Mouse (Mus musculus) hematopoietic stem cell, adult 5-6 weeks (primary cell): ENCODE measurements at regions not wholly inside any gene's neighbourhood (a gene's known extent, or its start where the extent isn't known, plus 50 kb on each side); places are given as distances from the start of the nearest gene placed in this dataset.
A peak's percentile ranks its signal among the peaks of the same experiment; 100 is the strongest.

Experiments used
- ATAC-seq, 2 experiments: fragments of 125-278 bp in 1 of 2; replicated peaks in 1 of 2; 2 replicates each; pipeline ENCODE4 v1.8.0; 2016 to 2017; ENCODE audit warnings: inconsistent platforms in 2 of 2, mild to moderate bottlenecking in 2 of 2, moderate number of reproducible peaks in 2 of 2, low read depth in 1 of 2, moderate TSS enrichment in 1 of 2; ENCODE audit not compliant: low FRiP score in 2 of 2, poor library complexity in 2 of 2, severe bottlenecking in 2 of 2, insufficient read depth in 1 of 2, low TSS enrichment in 1 of 2

GRCm38 (mm10) chr15:28081147-28081546 is 55.5 kb upstream of the Trio start:
- ATAC-seq: peak; percentile 85 to 91

- no peak for ATAC-seq
These were observed 56.8 kb upstream of the Trio start for GRCm38 (mm10) chr15:28082411-28082810.

DNA sequence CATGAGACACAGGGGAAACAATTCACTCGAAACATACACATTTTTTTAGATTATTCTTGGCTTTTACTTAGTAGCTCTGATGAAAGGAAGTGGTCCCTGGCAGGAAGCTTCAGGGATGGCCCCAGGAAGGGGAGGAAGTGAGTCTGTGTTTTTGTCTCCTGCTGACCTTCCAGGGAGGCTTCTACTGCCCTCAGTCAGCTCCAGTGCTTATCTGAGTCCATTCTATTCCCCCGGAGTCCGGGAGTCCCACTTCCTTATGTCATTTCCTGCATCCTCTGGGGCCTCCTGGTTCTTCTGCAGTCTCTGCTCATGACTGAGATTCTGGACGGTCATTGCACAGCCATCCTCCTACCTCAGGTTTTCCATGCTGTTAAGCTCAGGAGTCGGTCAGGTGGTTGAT is 80.3 kb upstream of the Trio start:
- ATAC-seq: peak; percentile 72 to 80

DNA sequence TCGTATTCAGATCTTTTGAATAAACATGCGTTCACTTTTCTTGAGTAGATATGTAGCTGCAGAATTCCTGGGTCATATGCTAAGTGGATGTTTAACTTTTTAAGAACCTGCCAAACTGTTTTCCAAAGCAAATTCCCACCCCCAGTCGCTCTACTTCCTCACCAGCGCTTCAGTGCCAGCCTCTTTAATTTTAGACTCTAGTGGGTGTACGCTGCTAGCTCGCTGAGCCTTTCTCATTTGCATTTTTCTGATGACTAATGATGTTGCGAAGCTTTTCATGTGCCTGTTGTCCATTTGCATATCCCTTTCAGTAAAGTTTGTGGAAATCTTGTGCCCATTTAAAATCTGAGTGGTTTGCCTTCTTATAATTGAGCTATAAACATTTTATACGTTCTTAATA is 84.3 kb upstream of the Trio start:
- ATAC-seq: no peak

DNA sequence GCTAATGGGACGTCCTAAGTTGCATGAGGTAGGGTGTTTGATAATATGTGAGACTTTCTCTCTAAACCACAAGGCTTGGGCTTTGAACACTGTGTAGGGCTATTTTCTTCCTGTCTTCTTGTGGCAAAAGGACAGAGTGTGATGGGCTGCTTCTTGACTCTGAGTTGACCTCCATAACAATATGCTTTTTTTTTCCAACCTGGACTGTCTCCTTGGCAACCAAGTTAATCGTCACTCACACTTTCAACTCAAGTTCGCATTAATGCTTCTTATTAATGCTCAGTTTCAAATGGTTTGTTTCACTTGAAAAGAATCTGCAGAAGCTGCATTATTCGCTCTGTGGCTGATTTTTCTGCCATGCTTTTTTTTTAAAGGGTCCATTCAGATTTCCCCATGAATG is 87.8 kb upstream of the Trio start:
- no peak for ATAC-seq

GRCm38 (mm10) chr15:28114180-28114747 is 88.6 kb upstream of the Trio start:
- no peak for ATAC-seq

DNA sequence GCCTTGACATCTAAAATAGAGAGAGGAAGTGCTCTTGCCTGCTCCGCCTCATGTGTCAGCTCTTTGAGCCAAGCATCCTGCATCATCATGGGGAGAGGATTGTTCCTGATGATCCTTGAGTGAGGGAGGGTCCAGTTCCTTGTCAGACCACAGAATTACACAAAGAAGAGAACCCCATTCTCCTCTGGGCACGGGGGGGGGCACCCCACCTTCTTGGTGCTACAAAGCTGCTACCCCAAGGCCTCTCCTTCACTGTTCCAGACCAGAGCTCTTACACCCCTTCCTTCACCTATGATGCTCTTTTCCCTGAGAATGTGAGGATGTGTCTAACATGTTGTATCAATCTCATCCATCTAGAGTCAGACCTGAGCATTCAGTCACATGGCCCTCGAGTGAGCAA is 76.7 kb upstream of the Dnah5 start:
- no peak for ATAC-seq

DNA sequence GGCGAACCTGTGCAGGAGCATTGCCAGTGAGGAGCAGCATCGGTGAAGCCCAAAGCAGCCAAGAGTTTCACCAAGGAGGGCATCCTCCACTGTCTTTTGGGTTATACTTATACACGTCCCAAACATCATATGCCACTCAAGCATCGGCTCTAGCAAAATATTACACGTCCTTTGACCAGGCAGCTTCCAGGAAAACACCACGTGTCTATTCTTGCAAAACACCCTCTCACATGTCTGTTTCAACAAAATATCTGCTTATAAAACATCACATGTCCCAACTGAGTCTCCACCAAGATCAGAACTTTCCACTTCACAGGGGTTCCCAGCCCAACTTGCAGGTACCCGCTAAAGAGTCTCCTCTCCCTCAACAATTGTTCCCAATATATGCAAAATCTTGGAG is 74.0 kb upstream of the Dnah5 start:
- no peak for ATAC-seq

GRCm38 (mm10) chr15:28131546-28131945 is 72.0 kb upstream of the Dnah5 start:
- no peak for ATAC-seq

DNA sequence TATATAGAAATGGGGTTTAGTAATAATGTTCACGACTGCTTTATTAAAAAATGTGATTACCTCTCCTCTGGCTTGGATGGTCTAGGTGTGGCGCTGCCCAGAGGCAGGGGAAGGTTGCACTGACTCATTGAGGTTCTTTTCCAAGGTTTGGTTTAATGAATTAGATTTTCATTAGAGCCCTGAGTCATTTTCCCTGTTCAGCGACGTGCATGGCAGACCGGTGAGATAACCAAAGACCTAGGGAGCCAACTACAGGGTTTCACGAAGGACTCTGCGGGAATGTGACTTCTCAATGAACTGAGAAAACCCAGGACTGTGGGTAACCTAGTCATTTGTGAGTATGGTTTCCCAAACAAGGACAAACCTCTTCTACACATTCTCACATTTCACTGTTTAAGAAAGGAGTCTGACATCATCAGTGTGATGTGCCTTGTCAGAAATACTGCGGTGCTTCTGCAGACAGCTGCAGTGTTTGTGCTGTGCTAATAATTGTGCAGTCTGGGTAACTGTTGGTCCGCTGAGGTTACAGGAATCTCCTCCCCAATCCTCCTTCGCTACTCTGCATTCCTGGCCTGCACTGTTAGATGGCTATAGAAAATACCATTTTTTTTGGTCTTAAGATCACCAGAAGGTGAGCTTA is 70.3 kb upstream of the Dnah5 start:
- no peak for ATAC-seq

- no peak for ATAC-seq
These were observed 69.3 kb upstream of the Dnah5 start for GRCm38 (mm10) chr15:28134206-28134605.

- ATAC-seq: no peak
These were observed 64.7 kb upstream of the Dnah5 start for GRCm38 (mm10) chr15:28138806-28139205.

GRCm38 (mm10) chr15:28140301-28140700 is 63.3 kb upstream of the Dnah5 start:
- no peak for ATAC-seq

GRCm38 (mm10) chr15:28141345-28141744 is 62.2 kb upstream of the Dnah5 start:
- ATAC-seq: no peak

DNA sequence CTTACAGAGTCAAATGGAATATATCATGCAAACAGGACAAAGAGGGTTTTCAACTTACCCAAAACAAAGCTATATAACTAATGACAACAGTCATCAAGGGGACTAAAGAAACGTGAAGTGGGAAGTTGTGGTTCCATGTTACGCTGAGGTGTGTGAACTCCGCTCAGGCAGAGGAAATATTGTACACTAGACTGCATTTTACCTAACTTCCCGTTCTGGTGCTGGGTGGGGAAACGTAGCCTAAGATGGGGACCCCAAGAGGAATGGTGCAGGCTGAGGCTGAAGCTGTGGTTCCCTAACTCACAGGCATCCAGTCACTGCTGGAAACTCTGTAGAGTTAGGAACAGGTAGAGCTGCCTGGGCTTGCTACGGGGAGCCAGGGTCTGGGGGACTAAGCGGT is 59.3 kb upstream of the Dnah5 start:
- peak; percentile 76 to 77 for ATAC-seq

DNA sequence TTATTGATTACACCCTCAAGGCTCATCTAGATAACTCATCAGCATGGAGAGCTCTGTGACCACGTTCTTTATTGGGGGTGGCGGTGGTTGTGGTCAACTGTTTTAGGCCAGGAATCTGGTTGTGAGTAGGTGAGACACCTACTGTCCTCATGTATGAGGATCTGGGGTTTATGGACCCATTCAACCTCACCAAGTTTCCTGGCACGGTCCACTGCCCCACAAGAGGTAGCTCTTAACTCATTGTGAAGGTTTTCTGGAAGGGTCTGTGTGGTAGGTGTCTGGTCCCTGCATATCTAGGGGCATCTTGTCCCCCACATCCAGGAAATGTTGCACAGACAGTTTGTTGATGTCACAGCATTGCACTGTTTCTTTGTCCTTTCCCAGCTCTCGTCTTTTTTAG is 58.7 kb upstream of the Dnah5 start:
- ATAC-seq: no peak

DNA sequence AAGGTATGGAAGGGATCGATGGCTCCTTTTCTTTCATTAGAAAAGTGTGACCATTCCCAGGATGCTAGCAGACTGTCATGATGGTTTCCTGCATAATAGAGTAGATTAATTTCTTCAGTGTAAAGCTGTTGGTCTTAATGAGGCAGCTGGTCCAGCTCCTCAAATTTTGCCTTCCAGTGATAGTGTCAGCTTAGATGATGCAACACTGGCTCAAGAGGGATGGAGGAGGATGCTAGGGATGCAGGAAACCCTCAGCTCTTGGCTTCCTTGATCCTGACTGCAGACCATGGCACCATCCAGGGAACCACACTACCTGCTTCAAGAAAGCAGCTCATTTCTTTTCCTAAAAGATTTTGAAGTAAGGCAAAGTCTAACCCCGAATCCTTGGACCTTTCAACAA is 51.9 kb upstream of the Dnah5 start:
- ATAC-seq: no peak
